Mouse (Mus musculus): ENCODE data around the gene Serpina1d. TPM values are rescaled to one million over a fixed set of nuclear protein-coding genes. Genes with fewer than 3 reads are reported as not detected.

The Serpina1d gene
- polyA plus RNA-seq (2014; fragmentation: Illumina TruSeq; extraction: RNeasy Lipid Tissue Mini Kit (QIAGEN cat#74804); ENCODE audit: low read depth, low replicate concordance) = 5.6 TPM

GRCm38 (mm10) chr12:103773246-103773851, at the start of gene Serpina1d:
Serpina1d (minus strand) TSS chr12:103773592.

Other genes with a start within 250 kb of the Serpina1d start
- 0.31 TPM for gene Ppp4r4, start 241.3 kb downstream of the Serpina1d start, polyA plus RNA-seq (2014; fragmentation: Illumina TruSeq; extraction: RNeasy Lipid Tissue Mini Kit (QIAGEN cat#74804); ENCODE audit: low read depth, low replicate concordance)
- gene Serpina10, start 142.1 kb downstream of the Serpina1d start, polyA plus RNA-seq (2014; fragmentation: Illumina TruSeq; extraction: RNeasy Lipid Tissue Mini Kit (QIAGEN cat#74804); ENCODE audit: low read depth, low replicate concordance) = not detected
- not detected for gene Serpina6, start 116.4 kb downstream of the Serpina1d start, polyA plus RNA-seq (2014; fragmentation: Illumina TruSeq; extraction: RNeasy Lipid Tissue Mini Kit (QIAGEN cat#74804); ENCODE audit: low read depth, low replicate concordance)
- not detected for gene Serpina16, start 97.5 kb downstream of the Serpina1d start, polyA plus RNA-seq (2014; fragmentation: Illumina TruSeq; extraction: RNeasy Lipid Tissue Mini Kit (QIAGEN cat#74804); ENCODE audit: low read depth, low replicate concordance)
- not detected for gene Serpina1f, start 78.1 kb downstream of the Serpina1d start, polyA plus RNA-seq (2014; fragmentation: Illumina TruSeq; extraction: RNeasy Lipid Tissue Mini Kit (QIAGEN cat#74804); ENCODE audit: low read depth, low replicate concordance)
- gene Serpina1b, start 56.8 kb upstream of the Serpina1d start, polyA plus RNA-seq (2014; fragmentation: Illumina TruSeq; extraction: RNeasy Lipid Tissue Mini Kit (QIAGEN cat#74804); ENCODE audit: low read depth, low replicate concordance) = 6.7 TPM
- 3.4 TPM for gene Serpina1a, start 90.0 kb upstream of the Serpina1d start, polyA plus RNA-seq (2014; fragmentation: Illumina TruSeq; extraction: RNeasy Lipid Tissue Mini Kit (QIAGEN cat#74804); ENCODE audit: low read depth, low replicate concordance)
- 6.7 TPM for gene Serpina1c, start 131.3 kb upstream of the Serpina1d start, polyA plus RNA-seq (2014; fragmentation: Illumina TruSeq; extraction: RNeasy Lipid Tissue Mini Kit (QIAGEN cat#74804); ENCODE audit: low read depth, low replicate concordance)
- 1.1 TPM for gene Serpina1e, start 185.4 kb upstream of the Serpina1d start, polyA plus RNA-seq (2014; fragmentation: Illumina TruSeq; extraction: RNeasy Lipid Tissue Mini Kit (QIAGEN cat#74804); ENCODE audit: low read depth, low replicate concordance)
- not detected for gene Serpina11, start 216.4 kb upstream of the Serpina1d start, polyA plus RNA-seq (2014; fragmentation: Illumina TruSeq; extraction: RNeasy Lipid Tissue Mini Kit (QIAGEN cat#74804); ENCODE audit: low read depth, low replicate concordance)
- 0.37 TPM for gene Serpina9, start 240.2 kb upstream of the Serpina1d start, polyA plus RNA-seq (2014; fragmentation: Illumina TruSeq; extraction: RNeasy Lipid Tissue Mini Kit (QIAGEN cat#74804); ENCODE audit: low read depth, low replicate concordance)

All from heart, adult 10 weeks (tissue).